8 mouse cellular contexts compared by ENCODE assay signal in genomic region chr9:25400647-25401335, GRCm38 (mm10).
DNase-seq lines count a peak whose midpoint lies in the region; ATAC-seq lines count a peak whose summit lies in the region.

No protein-coding gene starts in this region.

- peak; percentile 89 for DNase-seq in heart, adult 11 months
- no peak for DNase-seq in heart, postnatal 25 days (ENCODE audit: low spot score)
- DNase-seq in brain, adult 2 months (ENCODE audit: low read depth, low spot score): peak; percentile 65
- peak; percentile 14 for DNase-seq in lung, postnatal 14 days
- DNase-seq in cerebellum, postnatal 36 days: no peak

- no peaks in the 10 kb centered on the region for H3K36me3 ChIP-seq in kidney, embryonic 16.5 days (ENCODE audit: insufficient read depth, low read length)
- no peaks in the 10 kb centered on the region for H3K36me3 ChIP-seq in stomach, embryonic 14.5 days (ENCODE audit: control insufficient read depth, insufficient read depth, low read length)

- no peak overlapping the region for H3K27ac ChIP-seq in kidney, embryonic 16.5 days (ENCODE audit: low read length)
- no peak overlapping the region for H3K27ac ChIP-seq in stomach, embryonic 14.5 days (ENCODE audit: low read length)

- H3K9ac ChIP-seq in kidney, embryonic 16.5 days (replicated peaks; ENCODE audit: low read length): no peak overlapping the region
- H3K9ac ChIP-seq in stomach, embryonic 14.5 days (replicated peaks; ENCODE audit: low read depth, low read length): no peak overlapping the region

- 34% methylated on average over 9 of the region's 9 CpGs for WGBS in kidney, embryonic 16.5 days
- 27% methylated on average over 9 of the region's 9 CpGs for WGBS in stomach, embryonic 14.5 days

- intact Hi-C loops in heart, postnatal 25 days (cut with DNase I): no loop called here

- no peaks in the 10 kb centered on the region for H3K9me3 ChIP-seq in kidney, embryonic 16.5 days (ENCODE audit: low read length)
- H3K9me3 ChIP-seq in stomach, embryonic 14.5 days (ENCODE audit: control insufficient read depth, low read depth, low read length): no peaks in the 10 kb centered on the region

- 0 out of 2 replicates have a peak overlapping the region, but pooled peaks have one; percentile 19 for H3K4me2 ChIP-seq in kidney, embryonic 16.5 days (replicated peaks; ENCODE audit: low read depth, low read length)
- peak overlapping the region; percentile 16; the same call in 1 of the 2 replicates for H3K4me2 ChIP-seq in stomach, embryonic 14.5 days (replicated peaks; ENCODE audit: low read depth, low read length)

- no peaks in the 10 kb centered on the region for H3K27me3 ChIP-seq in kidney, embryonic 16.5 days (ENCODE audit: insufficient read depth, low read length)
- H3K27me3 ChIP-seq in stomach, embryonic 14.5 days (ENCODE audit: control insufficient read depth, insufficient read depth, low read length): no peaks in the 10 kb centered on the region

- peak; percentile 97 for ATAC-seq in granulocyte monocyte progenitor cell, adult 5-6 weeks (replicated peaks; ENCODE audit: poor library complexity, severe bottlenecking)
- ATAC-seq in kidney, embryonic 16.5 days (ENCODE audit: low FRiP score, low TSS enrichment): peak; percentile 97
- peak; percentile 89; the same call in 1 of the 2 replicates for ATAC-seq in stomach, embryonic 14.5 days (ENCODE audit: insufficient number of reproducible peaks, insufficient read depth, low FRiP score, low read depth)

- no peaks in the 10 kb centered on the region; the same call in 1 of the 2 replicates for H3K4me1 ChIP-seq in kidney, embryonic 16.5 days (ENCODE audit: insufficient read depth, low read length)
- H3K4me1 ChIP-seq in stomach, embryonic 14.5 days (ENCODE audit: control insufficient read depth, insufficient read depth, low read length): 0 out of 2 replicates have a peak, but pooled peaks cover 3% of the 10 kb centered on the region

- H3K4me3 ChIP-seq in kidney, embryonic 16.5 days (ENCODE audit: low read length): no peak overlapping the region
- no peak overlapping the region for H3K4me3 ChIP-seq in stomach, embryonic 14.5 days (ENCODE audit: low read depth, low read length)

Comparison
In these comparisons a context has a peak if more than half of its experiments do, and no peak if none do; other contexts are left out.
1. DNase-seq: peak in heart, adult 11 months (single experiment), brain, adult 2 months (single experiment) and lung, postnatal 14 days (single experiment); none in heart, postnatal 25 days (single experiment) and cerebellum, postnatal 36 days (0 of 2).
2. Peak in every context shown above with its lines, with median percentiles within 50 percentile points of each other: ATAC-seq.